Mouse (Mus musculus): Measurements from ENCODE around the gene Arpp19.

GRCm38 (mm10) chr9:75025689-75026088 is 11.7 kb upstream of the Arpp19 start:
- TF ChIP-seq CTCF (IDR thresholded peaks at IDR 0.05; ENCODE audit: borderline replicate concordance, extremely low read depth, insufficient read depth, insufficient read length) (peak; percentile 47; the same call in 1 of the 2 replicates), POLR2A (IDR thresholded peaks at IDR 0.05; ENCODE audit: borderline replicate concordance, extremely low read depth, insufficient read depth, insufficient read length, poor library complexity, severe bottlenecking) (no peak)
